Mouse (Mus musculus): ENCODE results near the gene Hoxa5. TPM values are rescaled to one million over a fixed set of nuclear protein-coding genes. Genes with fewer than 3 reads are reported as not detected.

Gene Hoxa5
- polyA plus RNA-seq, 1 experiment from 2014 or later: 20.9 TPM

DNA sequence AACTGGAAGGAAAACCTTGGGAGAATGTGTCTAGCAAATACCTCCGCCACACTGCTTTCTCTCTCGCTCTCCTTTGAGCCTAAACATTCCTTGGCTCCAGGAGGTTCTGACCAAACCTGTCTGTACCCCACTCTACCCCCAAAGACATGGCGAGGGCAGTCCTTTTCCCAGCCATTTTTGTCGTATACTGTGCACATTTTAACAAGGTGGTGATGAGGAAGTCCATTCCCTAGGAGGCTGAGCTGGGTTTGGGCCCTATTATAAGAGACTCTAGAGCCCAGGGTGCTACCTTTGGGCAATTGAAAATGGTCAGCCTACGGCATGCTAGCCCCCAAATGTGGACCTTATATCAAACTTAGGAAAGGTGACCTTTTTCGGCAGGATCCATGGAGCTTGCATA lies 31.5 kb upstream of the Hoxa5 start:
- peaks cover 3% of the 10 kb centered on the region; the same call in 1 of the 2 replicates for H3K4me1 ChIP-seq (ENCODE audit: control insufficient read depth, insufficient read depth, low read length)
- 30% methylated on average over 6 of the region's 6 CpGs for WGBS
- H3K36me3 ChIP-seq (ENCODE audit: control insufficient read depth, insufficient read depth, low read length): no peaks in the 10 kb centered on the region
- peak overlapping the region; percentile 90 for H3K4me2 ChIP-seq (ENCODE audit: low read depth, low read length)
- no peak for ATAC-seq (ENCODE audit: low read depth)
- H3K9ac ChIP-seq (replicated peaks; ENCODE audit: low read depth, low read length): peak overlapping the region; percentile 92; the same call in 1 of the 2 replicates
- H3K9me3 ChIP-seq (ENCODE audit: control insufficient read depth, low read length): no peaks in the 10 kb centered on the region
- no peaks in the 10 kb centered on the region for H3K27me3 ChIP-seq (ENCODE audit: control insufficient read depth, insufficient read depth, low read length)
- H3K27ac ChIP-seq (ENCODE audit: low read depth, low read length): 0 out of 2 replicates have a peak overlapping the region, but pooled peaks have one; percentile 36
- peak overlapping the region; percentile 57 for H3K4me3 ChIP-seq (ENCODE audit: low read depth, low read length)

DNA sequence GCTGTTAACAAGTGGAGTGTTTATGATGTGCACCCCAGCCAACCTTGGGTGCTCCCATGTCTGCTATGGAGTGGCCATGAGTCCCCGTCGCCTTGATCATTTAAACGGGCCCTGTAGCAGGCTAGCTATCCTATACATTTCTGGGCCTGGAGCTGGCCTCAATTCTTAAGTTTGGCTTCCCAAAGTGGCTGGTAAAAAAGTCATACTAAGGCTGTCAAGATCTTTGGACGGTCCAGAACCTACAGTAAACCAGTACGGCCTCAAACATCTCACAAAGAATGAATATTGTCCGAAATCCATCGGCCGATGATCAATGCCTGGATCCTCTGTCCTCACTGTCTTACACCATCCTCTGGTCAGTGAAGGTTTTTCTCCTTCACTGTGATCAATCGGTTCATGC lies 30.9 kb upstream of the Hoxa5 start:
- peak overlapping the region; percentile 92; the same call in 1 of the 2 replicates for H3K9ac ChIP-seq (replicated peaks; ENCODE audit: low read depth, low read length)
- H3K4me3 ChIP-seq (ENCODE audit: low read depth, low read length): peak overlapping the region; percentile 57
- no peaks in the 10 kb centered on the region for H3K36me3 ChIP-seq (ENCODE audit: control insufficient read depth, insufficient read depth, low read length)
- peak; percentile 7 for ATAC-seq (ENCODE audit: low read depth)
- no peaks in the 10 kb centered on the region for H3K27me3 ChIP-seq (ENCODE audit: control insufficient read depth, insufficient read depth, low read length)
- H3K27ac ChIP-seq (ENCODE audit: low read depth, low read length): peak overlapping the region; percentile 57
- 26% methylated on average over 9 of the region's 9 CpGs for WGBS
- H3K9me3 ChIP-seq (ENCODE audit: control insufficient read depth, low read length): no peaks in the 10 kb centered on the region
- H3K4me1 ChIP-seq (ENCODE audit: control insufficient read depth, insufficient read depth, low read length): peaks cover 3% of the 10 kb centered on the region; the same call in 1 of the 2 replicates
- peak overlapping the region; percentile 90 for H3K4me2 ChIP-seq (ENCODE audit: low read depth, low read length)

DNA sequence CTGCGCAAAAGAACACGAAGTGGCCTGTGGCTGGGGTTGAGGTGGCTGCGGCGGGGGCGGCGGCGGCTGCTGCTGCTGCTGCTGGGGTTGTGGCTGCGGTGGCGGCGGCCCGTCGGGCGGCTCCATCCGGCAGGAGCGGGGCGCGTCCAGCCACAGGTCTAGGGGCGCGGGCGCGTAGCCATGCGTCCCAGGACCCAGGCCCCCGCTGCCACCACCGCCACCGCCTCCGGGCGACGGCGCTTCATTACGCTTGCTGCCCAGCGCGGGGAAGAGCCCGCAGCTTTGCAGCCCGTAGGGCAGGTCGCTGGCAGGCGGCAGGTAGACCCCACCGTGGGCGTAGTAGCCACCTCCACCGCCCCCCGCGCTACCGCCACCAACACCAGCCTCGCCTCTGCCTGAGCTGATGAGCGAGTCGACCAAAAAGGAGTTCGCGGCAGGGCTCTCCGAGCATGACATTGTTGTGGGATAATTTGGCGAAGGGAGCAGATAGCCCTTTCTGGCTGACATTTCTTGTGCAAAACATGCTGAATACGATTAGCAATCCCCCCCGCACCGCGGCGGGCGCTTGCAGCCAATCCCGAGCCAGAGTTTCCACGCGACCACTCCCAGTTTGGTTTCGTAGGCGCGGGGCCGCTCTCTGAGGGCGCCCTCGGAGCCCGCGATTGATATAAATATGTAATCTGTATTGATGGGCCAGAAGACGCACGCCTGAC lies 30.2 kb upstream of the Hoxa5 start:
- Histone ChIP-seq H3K27ac (ENCODE audit: low read depth, low read length) (peak overlapping the region; percentile 94), H3K9me3 (ENCODE audit: control insufficient read depth, low read length) (no peaks in the 10 kb centered on the region), H3K9ac (replicated peaks; ENCODE audit: low read depth, low read length) (peak overlapping the region; percentile 92), H3K4me2 (ENCODE audit: low read depth, low read length) (peak overlapping the region; percentile 90), H3K27me3 (ENCODE audit: control insufficient read depth, insufficient read depth, low read length) (no peaks in the 10 kb centered on the region), H3K36me3 (ENCODE audit: control insufficient read depth, insufficient read depth, low read length) (no peaks in the 10 kb centered on the region), H3K4me3 (ENCODE audit: low read depth, low read length) (peak overlapping the region; percentile 57), H3K4me1 (ENCODE audit: control insufficient read depth, insufficient read depth, low read length) (peaks cover 3% of the 10 kb centered on the region; the same call in 1 of the 2 replicates)
- WGBS: under 1% methylated on average over 62 of the region's 68 CpGs
- ATAC-seq (ENCODE audit: low read depth): peak; percentile 75

DNA sequence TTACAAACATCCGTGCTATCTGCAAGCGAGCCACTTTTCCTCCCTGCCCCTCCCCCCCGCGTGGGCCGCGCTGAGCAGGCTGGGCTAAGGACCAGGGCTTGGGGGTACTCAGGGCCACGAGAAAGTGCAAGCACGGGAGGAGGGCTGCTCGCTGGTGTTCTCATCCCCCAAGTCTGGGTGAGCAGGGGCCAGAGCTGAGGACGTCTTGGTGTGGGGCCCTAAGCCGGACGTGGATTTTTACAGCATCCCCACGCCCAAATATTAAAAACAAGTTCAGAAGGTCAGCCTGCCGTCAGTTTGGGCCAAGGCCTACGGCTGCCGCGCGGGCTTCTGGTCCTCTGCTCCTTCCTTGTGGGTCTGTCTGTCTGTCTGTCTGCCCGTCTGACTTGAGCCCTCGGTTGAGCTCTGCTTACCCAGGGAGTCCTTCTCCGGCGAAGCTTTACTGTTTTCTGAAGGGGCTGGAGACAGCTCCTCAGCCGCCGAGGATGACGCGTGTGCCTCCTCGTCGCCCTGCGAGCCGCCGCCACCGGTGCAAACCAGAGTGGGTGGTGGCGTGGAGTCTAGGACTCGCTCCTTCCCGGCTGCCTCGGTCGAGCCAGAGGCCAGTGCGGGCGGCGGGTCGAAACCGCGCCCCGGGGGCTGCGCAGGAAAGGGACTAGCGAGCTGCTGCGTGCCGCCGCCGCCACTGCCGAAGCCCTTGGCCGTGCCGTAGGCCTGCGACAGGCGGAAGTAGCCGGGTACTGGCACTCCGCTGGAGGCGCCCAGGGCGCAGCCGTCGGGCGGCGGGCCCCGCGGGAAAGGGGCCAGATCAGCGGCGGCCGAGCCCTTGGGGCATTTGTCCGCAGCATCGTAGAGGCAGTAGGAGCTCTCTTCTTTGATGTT lies 29.4 kb upstream of the Hoxa5 start:
- peaks cover 4% of the 10 kb centered on the region for H3K4me1 ChIP-seq (ENCODE audit: control insufficient read depth, insufficient read depth, low read length)
- peak overlapping the region; percentile 90 for H3K4me2 ChIP-seq (ENCODE audit: low read depth, low read length)
- H3K4me3 ChIP-seq (ENCODE audit: low read depth, low read length): peak overlapping the region; percentile 57
- no peaks in the 10 kb centered on the region for H3K27me3 ChIP-seq (ENCODE audit: control insufficient read depth, insufficient read depth, low read length)
- under 1% methylated on average over 64 of the region's 70 CpGs for WGBS
- ATAC-seq (ENCODE audit: low read depth): peak; percentile 31; the same call in 1 of the 2 replicates
- H3K27ac ChIP-seq (ENCODE audit: low read depth, low read length): peak overlapping the region; percentile 94
- H3K36me3 ChIP-seq (ENCODE audit: control insufficient read depth, insufficient read depth, low read length): no peaks in the 10 kb centered on the region
- no peaks in the 10 kb centered on the region for H3K9me3 ChIP-seq (ENCODE audit: control insufficient read depth, low read length)
- H3K9ac ChIP-seq (replicated peaks; ENCODE audit: low read depth, low read length): peak overlapping the region; percentile 92

DNA sequence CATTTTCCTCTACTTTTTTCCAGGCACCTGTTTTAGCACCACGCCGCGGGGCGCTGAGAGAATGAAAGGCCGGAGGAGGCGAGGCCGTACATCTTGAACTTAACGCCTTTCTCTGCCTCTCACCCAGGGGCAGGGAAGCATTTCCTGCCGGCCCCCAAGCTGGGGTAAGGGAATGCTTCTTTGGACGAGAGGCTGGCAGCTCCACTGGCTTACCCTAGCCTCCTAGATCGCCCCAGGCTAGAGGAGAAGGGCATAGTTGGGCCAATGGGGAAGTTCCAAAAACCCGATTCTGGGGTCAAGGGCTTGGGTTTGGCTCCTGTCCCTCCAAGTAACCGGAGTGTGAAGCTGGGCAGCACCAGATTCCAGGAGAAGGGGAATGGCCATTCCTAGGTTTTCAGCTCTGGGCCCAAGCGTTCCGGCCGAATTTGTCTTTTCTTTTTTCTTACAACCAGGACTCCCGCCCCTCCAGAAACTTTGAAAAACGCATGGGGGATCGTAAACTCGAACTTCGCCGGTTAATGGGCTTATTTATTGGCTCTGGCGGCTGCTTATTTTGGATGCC lies 28.7 kb upstream of the Hoxa5 start:
- Histone ChIP-seq H3K27ac (ENCODE audit: low read depth, low read length) (peak overlapping the region; percentile 94), H3K4me3 (ENCODE audit: low read depth, low read length) (peak overlapping the region; percentile 57), H3K4me2 (ENCODE audit: low read depth, low read length) (peak overlapping the region; percentile 90), H3K9ac (replicated peaks; ENCODE audit: low read depth, low read length) (peak overlapping the region; percentile 92), H3K27me3 (ENCODE audit: control insufficient read depth, insufficient read depth, low read length) (no peaks in the 10 kb centered on the region), H3K4me1 (ENCODE audit: control insufficient read depth, insufficient read depth, low read length) (peaks cover 9% of the 10 kb centered on the region), H3K9me3 (ENCODE audit: control insufficient read depth, low read length) (no peaks in the 10 kb centered on the region), H3K36me3 (ENCODE audit: control insufficient read depth, insufficient read depth, low read length) (no peaks in the 10 kb centered on the region)
- no peak for ATAC-seq (ENCODE audit: low read depth)
- WGBS: 2% methylated on average over 23 of the region's 23 CpGs

DNA sequence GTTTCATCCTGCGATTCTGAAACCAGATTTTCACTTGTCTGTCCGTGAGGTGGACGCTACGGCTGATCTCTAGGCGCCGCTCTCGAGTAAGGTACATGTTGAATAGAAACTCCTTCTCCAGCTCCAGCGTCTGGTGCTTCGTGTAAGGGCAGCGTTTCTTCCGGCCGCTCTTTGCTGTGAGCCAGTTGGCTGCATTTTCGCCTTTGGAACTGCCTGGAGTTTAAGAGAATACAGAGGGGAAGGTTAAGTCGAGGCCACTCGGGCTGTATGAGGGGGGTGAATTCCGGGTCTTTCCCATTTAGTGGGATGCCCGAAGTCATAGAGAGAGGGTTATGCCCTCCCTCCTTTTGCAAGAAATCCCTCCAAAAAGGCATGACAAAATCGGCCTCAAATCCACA lies 28.2 kb upstream of the Hoxa5 start:
- no peaks in the 10 kb centered on the region for H3K27me3 ChIP-seq (ENCODE audit: control insufficient read depth, insufficient read depth, low read length)
- H3K4me1 ChIP-seq (ENCODE audit: control insufficient read depth, insufficient read depth, low read length): peaks cover 13% of the 10 kb centered on the region
- H3K27ac ChIP-seq (ENCODE audit: low read depth, low read length): peak overlapping the region; percentile 94
- no peak for ATAC-seq (ENCODE audit: low read depth)
- H3K9ac ChIP-seq (replicated peaks; ENCODE audit: low read depth, low read length): peak overlapping the region; percentile 92
- WGBS: 1% methylated on average over 18 of the region's 18 CpGs
- no peaks in the 10 kb centered on the region for H3K9me3 ChIP-seq (ENCODE audit: control insufficient read depth, low read length)
- no peaks in the 10 kb centered on the region for H3K36me3 ChIP-seq (ENCODE audit: control insufficient read depth, insufficient read depth, low read length)
- H3K4me2 ChIP-seq (ENCODE audit: low read depth, low read length): peak overlapping the region; percentile 90
- H3K4me3 ChIP-seq (ENCODE audit: low read depth, low read length): peak overlapping the region; percentile 57

DNA sequence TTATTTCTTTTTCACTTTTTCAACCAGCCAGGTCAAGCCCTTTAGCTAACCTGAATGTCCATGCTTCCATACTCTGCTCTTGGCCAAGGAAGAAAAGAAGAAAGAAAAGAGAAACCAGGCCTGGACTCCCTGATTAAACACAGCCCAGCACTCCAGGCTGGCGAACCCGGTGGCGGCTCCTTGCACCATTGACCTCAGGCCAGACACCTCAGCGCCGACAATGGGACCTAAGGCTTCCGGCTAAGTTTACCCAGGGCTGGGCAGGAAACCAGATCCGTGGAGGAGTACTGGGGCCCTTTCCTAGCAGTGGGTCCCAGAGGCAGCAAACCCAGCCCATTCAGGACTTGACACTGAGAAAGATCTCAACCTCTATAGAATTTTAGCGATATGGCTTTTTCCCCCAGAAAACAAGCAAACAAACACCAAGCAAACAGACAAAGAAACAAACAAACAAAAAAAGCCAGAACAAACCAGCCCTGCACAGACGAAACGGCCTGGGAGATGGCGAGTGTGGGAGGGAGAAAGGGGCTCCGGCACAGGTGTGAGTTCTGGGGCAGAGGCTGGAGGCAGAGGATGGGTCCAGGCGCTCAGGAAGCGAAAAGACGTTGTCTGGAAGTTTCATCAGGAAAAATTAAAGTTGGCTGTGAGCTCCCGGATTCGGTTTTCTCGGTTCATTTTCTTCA lies 27.6 kb upstream of the Hoxa5 start:
- WGBS: 2% methylated on average over 18 of the region's 18 CpGs
- Histone ChIP-seq H3K9me3 (ENCODE audit: control insufficient read depth, low read length) (no peaks in the 10 kb centered on the region), H3K4me1 (ENCODE audit: control insufficient read depth, insufficient read depth, low read length) (peaks cover 14% of the 10 kb centered on the region), H3K27me3 (ENCODE audit: control insufficient read depth, insufficient read depth, low read length) (no peaks in the 10 kb centered on the region), H3K4me3 (ENCODE audit: low read depth, low read length) (peak overlapping the region; percentile 57), H3K4me2 (ENCODE audit: low read depth, low read length) (peak overlapping the region; percentile 90), H3K27ac (ENCODE audit: low read depth, low read length) (peak overlapping the region; percentile 94), H3K36me3 (ENCODE audit: control insufficient read depth, insufficient read depth, low read length) (no peaks in the 10 kb centered on the region), H3K9ac (replicated peaks; ENCODE audit: low read depth, low read length) (peak overlapping the region; percentile 92)
- no peak for ATAC-seq (ENCODE audit: low read depth)

DNA sequence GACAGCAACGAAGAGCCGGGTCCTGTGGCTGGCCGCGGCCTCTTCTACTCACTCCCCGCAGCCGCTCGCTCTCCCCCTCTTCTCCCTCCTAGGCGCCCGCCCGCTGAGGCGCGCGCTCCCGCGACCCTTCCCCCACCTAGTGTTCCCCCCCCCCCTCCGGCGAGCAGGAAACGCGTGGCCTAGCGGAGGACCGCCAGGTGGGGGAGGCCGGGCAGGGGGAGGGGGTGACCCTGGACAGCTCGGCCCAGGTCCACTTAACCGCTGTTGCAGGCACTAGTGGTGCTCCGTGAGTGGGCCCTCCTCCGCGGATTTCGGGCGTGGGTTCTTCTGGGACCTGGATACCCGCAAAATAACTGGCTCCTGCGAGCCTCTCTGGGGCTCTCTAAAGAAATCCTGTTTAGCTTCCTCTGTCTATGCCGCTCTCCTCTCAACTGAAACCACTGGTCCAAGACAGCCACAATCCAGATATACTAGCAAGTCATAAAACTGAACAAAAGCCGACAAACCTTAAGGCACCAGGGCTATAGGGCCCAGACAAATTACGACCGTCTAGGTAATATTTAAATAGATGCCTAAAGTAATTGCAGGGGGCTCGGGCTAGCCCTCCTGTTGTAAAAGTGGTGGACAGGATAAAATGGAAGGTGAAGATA lies 26.3 kb upstream of the Hoxa5 start, which contains the start of gene Hoxa9:
TSS of gene Hoxa9 (minus strand) at position 574 of the 650 bp plus-strand sequence.
- peak within 1 kb of the TSS; percentile 90 for H3K4me2 ChIP-seq (ENCODE audit: low read depth, low read length)
- peak within 1 kb of the TSS; percentile 97 for H3K27ac ChIP-seq (ENCODE audit: low read depth, low read length)
- peak within 1 kb of the TSS; percentile 57 for H3K4me3 ChIP-seq (ENCODE audit: low read depth, low read length)
- peak; percentile 13; the same call in 1 of the 2 replicates for ATAC-seq (ENCODE audit: low read depth)
- H3K9me3 ChIP-seq (ENCODE audit: control insufficient read depth, low read length): no peaks in the 10 kb centered on the region
- H3K27me3 ChIP-seq (ENCODE audit: control insufficient read depth, insufficient read depth, low read length): no peaks in the 10 kb centered on the region
- H3K36me3 ChIP-seq (ENCODE audit: control insufficient read depth, insufficient read depth, low read length): no peaks in the 10 kb centered on the region
- peak within 1 kb of the TSS; percentile 94 for H3K9ac ChIP-seq (replicated peaks; ENCODE audit: low read depth, low read length)
- WGBS: under 1% methylated on average over 28 of the region's 36 CpGs
- peaks cover 18% of the 10 kb centered on the region for H3K4me1 ChIP-seq (ENCODE audit: control insufficient read depth, insufficient read depth, low read length)
